Mouse (Mus musculus): ENCODE measurements at regions not wholly inside any gene's neighbourhood (a gene's known extent, or its start where the extent isn't known, plus 50 kb on each side); places are given as distances from the start of the nearest gene placed in this dataset.

GRCm38 (mm10) chr5:133884593-133884992 lies 214.9 kb upstream of the Castor2 start:
- no peak for TF ChIP-seq POLR2A (IDR thresholded peaks at IDR 0.05; ENCODE audit: low read depth, low read length)
- TF ChIP-seq CTCF (IDR thresholded peaks at IDR 0.05; ENCODE audit: extremely low read depth, insufficient read depth, insufficient read length, insufficient replicate concordance), result no peak
